Mouse (Mus musculus) lung, postnatal 10 days (tissue): Measurements from ENCODE around the gene Alox8.
A peak's percentile ranks its signal among the peaks of the same experiment; 100 is the strongest.

Source experiments
- DNase-seq: peaks from one replicate; pipeline ENCODE4 v3.0.0; 2021

Gene Alox8

DNA sequence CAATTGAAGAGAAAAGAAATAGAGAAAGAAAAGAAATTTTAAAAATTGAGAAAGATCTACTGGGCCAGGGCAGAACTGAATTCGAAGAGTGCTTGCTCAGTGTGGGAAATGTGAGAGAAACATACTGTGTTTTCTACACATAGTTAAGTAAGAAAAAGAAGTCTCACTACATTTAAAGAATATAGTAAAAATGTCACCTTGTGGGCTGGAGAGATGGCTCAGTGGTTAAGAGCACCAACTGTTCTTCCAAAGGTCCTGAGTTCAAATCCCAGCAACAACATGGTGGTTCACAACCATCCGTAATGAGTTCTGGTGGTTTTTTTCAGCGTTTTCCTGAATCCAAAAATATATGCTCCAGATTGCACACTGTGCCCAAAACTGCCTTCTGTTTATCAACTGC lies 19.1 kb downstream of the Alox8 start:
- no peak for DNase-seq

DNA sequence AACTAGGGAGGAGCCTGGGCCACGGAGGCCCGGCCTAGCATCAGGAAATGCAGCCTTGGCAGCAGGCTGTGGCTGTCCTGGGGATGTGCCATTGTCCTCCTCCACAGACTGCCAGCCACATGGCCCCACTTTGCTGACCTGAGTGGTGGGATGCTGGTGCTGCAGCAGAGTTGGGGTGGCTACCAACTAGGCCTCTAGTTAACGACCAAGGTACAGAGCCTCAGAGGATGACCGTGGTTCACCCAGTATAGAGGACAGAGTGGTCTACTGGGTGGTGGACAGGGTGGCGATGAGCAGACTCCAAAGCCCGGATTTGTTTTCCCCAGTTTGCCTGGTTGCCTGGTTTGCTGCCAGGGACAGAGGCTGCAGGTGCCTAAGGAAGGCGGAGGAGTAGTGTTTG lies 22.9 kb downstream of the Alox8 start:
- no peak for DNase-seq

DNA sequence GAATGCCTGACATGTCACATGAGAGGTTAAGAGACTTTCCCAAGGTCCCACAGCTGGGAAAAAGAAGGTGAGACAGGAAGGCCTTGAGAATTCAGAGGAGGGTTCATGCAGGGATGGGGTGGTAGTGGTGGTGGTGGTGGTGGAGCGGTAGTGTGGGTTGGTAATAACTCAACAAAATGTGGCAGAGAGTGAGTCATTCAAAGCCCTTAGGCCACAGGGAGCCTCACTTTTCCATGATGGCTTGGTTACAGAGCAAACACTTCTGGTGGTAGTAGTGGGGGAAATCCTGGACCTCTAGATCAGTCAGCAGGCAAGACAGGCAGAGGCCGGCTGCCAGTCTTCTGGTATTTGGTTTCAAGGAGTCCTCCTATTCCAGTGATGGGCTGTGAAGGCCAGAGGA lies 25.0 kb downstream of the Alox8 start:
- no peak for DNase-seq

DNA sequence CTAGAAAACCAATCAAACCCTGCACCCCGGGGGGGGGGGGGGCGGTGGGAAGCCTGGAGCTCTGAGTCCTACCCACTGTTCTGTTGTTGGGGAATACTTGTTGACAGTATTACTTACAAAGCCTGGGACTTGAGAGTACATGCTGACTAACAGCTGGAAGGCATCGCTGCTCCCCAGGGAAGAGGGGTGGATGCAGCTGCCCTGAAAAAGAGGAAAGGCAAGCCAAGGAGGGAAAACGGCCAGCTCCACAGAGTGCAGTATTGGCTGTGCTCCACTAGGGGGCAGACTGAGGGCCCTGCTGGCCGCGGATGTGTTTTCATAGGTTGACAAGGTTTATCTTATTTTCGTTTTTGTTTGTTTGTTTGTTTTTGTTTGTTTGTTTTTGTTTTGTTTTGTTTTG lies 26.0 kb downstream of the Alox8 start:
- peak; percentile 83 for DNase-seq

DNA sequence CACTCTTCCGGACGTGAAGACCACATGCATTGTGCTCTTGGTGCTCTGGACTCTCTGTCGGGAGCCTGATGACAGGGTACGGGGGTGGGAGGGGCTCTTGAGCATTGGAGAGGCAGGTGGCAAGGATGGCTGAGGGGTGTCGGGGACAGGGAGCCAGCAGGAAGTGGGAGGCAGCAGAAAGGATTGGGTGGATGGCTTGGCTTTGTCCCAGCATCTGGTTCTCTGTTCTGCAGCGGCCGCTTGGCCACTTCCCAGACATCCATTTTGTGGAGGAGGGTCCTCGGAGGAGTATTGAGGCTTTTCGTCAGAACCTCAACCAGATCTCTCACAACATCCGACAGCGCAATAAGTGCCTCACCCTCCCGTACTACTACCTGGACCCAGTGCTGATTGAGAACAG lies 28.3 kb downstream of the Alox8 start:
- DNase-seq, result no peak

DNA sequence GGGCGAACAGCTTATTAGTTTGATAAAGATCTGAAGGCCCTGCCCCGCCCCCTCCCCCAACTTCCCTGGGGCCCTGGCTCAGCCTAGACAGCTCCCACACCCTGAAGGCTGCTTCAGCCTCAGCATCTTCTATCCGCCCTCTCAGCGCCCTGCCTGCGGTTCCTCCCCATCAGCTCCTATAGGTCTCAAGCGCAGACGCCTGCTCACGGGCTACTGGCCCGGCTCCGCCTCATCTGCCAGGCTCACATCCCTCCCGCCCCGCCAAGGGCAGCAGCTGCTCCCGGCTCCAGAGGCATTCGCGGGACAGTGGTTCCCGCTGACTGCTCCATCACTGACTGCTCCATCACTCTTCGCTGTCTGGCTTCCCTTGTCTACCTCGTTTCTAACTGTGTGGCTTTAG lies 40.8 kb downstream of the Alox8 start, which contains the start of gene Alox12b:
TSS of gene Alox12b (plus strand) at position 190 of the 400 bp plus-strand sequence.
- no peak for DNase-seq

DNA sequence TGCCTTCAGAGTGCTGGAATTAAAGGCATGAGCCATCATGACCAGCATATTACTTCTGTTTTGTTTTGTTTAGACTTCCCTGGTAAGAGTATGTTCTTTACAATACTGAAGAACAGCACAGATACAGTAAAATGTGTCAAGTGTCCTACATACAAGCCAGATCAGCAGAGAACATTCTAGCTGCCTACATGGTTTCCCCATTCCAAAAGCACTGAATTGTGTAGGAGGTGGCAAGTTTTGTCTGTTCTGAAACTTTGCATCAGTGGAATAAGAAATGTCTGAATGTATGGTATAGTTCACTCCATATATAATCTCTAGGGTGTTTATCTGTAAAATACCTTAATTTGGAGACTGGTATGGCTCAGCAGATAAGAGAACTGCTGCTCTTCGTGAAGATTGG lies 42.3 kb downstream of the Alox8 start:
- DNase-seq, result no peak

DNA sequence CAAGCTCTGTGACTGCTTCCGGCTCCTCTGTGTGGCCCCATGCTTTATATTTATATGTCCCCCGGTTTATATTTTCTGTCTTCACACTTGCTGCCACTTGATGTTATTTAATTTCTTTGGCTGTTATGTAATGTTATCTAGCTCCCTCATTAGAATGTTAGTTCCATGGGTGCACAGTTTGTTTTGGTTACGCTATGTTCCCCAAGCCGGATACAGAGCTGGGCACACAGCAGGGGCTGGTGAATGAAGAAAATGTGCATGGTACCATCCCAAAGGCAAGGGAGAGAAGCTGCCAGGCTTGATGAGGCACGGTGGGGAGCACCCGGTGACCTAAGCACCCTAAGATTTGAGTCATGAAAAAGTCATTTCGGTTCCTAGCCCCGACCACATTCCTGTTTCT lies 43.8 kb downstream of the Alox8 start:
- DNase-seq, result no peak

DNA sequence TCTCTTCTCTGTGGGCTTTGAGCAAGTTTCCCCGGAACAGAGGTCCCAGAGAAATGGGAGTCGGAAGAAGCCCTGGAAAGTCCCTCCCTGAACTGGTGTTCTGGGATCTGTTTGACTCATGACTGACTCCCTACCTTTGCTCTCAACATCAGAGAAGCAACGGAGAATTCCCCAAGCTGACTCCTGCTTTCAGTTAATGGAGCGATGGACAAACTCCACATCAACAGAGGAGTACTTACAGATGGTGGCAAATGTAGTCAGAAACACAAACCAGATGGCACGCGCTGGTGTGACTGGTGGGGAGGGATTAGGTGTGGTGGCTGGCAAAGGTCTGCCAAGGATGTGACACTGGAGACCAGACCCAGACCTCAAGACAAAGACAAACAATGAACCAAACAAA lies 46.6 kb downstream of the Alox8 start:
- DNase-seq, result no peak

DNA sequence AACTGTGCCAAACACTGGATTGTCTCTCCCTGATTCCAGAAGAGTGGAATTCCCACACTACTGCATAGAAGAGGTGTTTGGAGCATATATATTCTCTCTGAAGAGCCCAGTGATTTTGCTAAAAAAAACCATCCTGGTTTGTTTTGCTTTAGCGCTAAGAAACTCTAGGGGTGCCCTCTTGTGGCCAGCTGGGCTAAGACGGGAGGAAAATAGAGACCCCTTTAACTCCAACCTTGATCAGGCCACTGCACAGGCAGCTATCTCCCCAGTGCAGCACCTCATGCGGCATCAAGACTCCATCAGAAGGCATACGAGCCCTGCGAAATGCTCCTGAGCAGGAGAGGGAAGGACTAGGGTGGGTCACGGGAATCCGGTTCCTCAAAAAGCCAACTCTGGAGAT lies 47.2 kb downstream of the Alox8 start:
- peak; percentile 88 for DNase-seq

DNA sequence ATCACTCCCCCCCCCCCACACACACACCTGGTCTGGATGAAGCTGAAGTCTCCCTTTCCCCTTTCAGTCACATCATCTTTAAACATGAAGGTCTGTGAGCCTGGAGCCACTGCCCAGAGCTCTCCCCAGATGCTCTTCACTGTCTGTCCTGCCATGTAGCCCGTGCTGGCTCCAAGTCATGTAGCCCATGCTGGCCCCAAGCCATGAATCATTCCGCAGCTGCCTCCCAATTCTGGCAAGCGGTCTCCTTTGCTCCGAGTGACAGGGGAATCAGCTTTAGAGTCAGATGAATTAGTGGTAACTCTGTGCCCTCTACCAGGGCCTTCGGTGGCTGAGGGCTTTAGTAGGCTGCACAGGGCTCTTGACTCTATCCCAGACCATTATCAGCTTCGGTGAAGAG lies 47.9 kb downstream of the Alox8 start:
- no peak for DNase-seq

DNA sequence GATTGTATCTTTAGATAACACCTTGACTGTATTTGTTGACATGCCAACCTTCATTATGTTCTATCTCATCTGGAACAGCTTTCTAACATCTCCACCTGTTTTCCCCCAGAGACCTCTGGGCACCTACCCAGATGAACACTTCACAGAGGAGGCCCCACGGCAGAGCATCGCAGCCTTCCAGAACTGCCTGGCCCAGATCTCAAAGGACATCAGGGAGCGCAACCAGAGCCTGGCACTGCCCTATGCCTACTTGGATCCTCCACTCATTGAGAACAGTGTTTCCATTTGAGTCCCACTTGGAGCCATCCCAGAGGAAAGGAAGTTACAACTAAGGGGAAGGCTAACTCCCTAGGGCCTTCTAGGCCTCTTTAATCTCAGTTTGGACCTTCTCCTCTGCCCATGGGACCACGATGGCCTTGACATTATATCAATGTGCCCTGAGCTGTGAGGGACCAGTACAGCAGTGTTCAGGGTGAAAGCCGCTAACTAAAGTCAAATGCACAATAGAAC lies 49.1 kb downstream of the Alox8 start:
- no peak for DNase-seq

DNA sequence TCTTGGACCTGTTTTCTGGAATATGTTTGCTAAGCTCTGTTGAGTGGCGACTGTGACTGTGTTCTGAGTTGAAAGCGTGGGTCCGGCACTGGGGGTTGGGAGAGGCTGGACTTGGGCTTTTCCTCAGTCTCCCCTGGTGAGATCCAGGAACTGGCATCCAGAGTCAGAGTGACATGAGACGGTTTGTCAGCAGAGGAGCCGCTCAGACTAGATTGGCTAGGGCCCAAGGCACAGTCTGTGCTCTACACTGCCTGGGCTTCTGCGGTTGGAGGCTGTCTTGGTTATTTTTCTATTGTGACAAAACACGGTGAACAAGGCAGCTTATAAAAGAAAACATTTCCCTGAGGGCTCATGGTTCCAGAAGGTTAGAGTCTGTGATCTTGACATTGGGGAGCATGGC lies 50.1 kb downstream of the Alox8 start:
- DNase-seq, result no peak

DNA sequence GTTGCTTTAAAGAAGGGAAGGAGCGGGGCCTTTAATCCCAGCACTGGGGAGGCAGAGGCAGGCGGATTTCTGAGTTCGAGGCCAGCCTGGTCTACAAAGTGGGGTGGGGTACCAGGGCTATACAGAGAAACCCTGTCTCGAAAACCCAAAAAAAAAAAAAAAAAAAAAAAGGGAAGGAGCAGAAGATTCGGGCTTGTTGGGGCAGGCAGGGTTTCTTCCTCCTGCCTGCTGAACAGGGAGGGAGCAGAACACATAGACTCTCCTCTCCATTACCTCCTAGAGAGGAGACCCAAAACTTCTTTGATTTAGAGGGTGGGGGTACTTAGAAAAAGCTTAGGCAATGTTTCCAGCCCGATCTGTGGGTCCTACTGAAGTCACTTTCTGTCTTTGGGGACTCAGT lies 62.3 kb downstream of the Alox8 start:
- no peak for DNase-seq

DNA sequence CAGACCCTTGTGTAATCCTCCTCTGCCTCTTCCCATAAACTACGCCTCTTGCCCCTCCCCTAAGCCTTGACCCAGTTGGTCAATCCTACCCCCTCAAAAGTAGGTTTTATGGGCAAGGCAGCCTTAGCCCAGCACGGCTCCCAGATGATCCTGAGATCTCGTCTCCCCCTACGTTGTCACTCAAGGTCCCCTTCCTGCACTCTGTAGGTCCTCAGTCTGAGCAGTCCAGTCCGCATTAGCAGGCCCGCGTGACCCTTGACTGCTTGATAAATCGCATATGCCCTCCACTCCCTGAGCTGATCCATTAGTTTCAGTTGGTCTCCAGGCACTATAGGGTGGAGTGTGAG lies 63.0 kb downstream of the Alox8 start:
- DNase-seq, result no peak
